Mouse (Mus musculus) embryonic facial prominence, embryonic 13.5 days (tissue): ENCODE measurements around the gene Sumf2. TPM values are rescaled to one million over a fixed set of nuclear protein-coding genes. Genes with fewer than 3 reads are reported as not detected.

Experiments used
- ATAC-seq: fragments of 200-750 bp; cut with Nextera tagmentation; 2 replicates; pipeline ENCODE4 v1.8.0; 2017; ENCODE audit warnings: low read depth; ENCODE audit not compliant: insufficient number of reproducible peaks, insufficient read depth, low FRiP score, low TSS enrichment
- H3K27ac ChIP-seq: fragments of 300-500 bp; sonication (generic); 2 replicates; pipeline ENCODE4 v1.5.1; 2015; ENCODE audit warnings: moderate library complexity, mild to moderate bottlenecking, inconsistent platforms
- H3K27me3 ChIP-seq: fragments of 300-500 bp; sonication (generic); 2 replicates; pipeline ENCODE4 v1.6.1; 2015; ENCODE audit warnings: mild to moderate bottlenecking, inconsistent platforms
- H3K36me3 ChIP-seq: fragments of 300-500 bp; sonication (generic); 2 replicates; pipeline ENCODE4 v1.6.1; 2015; ENCODE audit warnings: mild to moderate bottlenecking, inconsistent platforms
- H3K4me1 ChIP-seq: fragments of 300-500 bp; sonication (generic); 2 replicates; pipeline ENCODE4 v1.6.1; 2015; ENCODE audit warnings: inconsistent platforms
- H3K4me2 ChIP-seq: fragments of 300-500 bp; sonication (generic); 2 replicates; pipeline ENCODE4 v1.6.1; 2015; ENCODE audit warnings: moderate library complexity, mild to moderate bottlenecking, inconsistent platforms
- H3K4me3 ChIP-seq: fragments of 300-500 bp; sonication (generic); 2 replicates; pipeline ENCODE4 v1.5.1; 2015; ENCODE audit warnings: mild to moderate bottlenecking, inconsistent platforms
- H3K9ac ChIP-seq: fragments of 300-500 bp; sonication (generic); 2 replicates; pipeline ENCODE4 v1.6.1; 2015; ENCODE audit warnings: mild to moderate bottlenecking, inconsistent platforms
- H3K9me3 ChIP-seq: fragments of 300-500 bp; sonication (generic); 2 replicates; pipeline ENCODE4 v1.6.1; 2016; ENCODE audit warnings: inconsistent platforms
- WGBS: fragments of 180-500 bp; shearing (Covaris S2); methylation state at CpG from one replicate; pipeline ENCODE4 v1.1.7; 2015; ENCODE audit warnings: mixed read lengths; 5-methylcytosine and 5-hydroxymethylcytosine counted together
- polyA plus RNA-seq: library from polyadenylated mRNA; unstranded; fragments of >200 nt; fragmentation: Nextera tagmentation; extraction: Ambion mirVana; gene quantifications from 2 replicates; pipeline ENCODE4 v1.2.1, GENCODE M21; 2015

The Sumf2 gene
- polyA plus RNA-seq, 1 experiment from 2014 or later = 81.4 TPM

DNA sequence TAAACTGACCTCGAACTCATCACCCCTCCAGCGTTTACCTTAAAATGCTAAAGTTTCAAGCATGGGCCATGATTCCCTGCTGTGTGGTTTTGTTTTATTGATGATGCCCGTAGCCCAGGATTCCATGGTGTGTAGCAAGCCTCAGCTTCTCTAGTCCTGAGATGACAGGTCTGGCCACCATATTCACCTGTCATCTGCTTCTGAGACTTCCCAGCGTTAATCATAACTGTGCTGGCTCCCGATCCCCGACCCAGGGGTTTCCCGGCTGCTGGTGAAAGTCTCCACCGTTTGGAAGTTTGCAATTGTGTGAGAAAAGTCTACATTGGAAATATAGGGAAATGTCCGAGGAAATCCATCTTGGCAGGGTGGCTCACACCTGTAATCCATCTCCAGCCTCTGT is 62.4 kb downstream of the Sumf2 start:
- H3K9ac ChIP-seq = peak overlapping the region; percentile 89
- H3K36me3 ChIP-seq = 0 out of 2 replicates have a peak, but pooled peaks cover under 1% of the 10 kb centered on the region
- peak overlapping the region; percentile 82 for H3K4me2 ChIP-seq
- H3K4me3 ChIP-seq = peak overlapping the region; percentile 78
- 73% methylated on average over 9 of the region's 9 CpGs for WGBS
- H3K27ac ChIP-seq = no peak overlapping the region
- ATAC-seq = no peak
- no peaks in the 10 kb centered on the region for H3K9me3 ChIP-seq
- H3K4me1 ChIP-seq = peaks cover 5% of the 10 kb centered on the region; the same call in 1 of the 2 replicates
- H3K27me3 ChIP-seq = no peaks in the 10 kb centered on the region

DNA sequence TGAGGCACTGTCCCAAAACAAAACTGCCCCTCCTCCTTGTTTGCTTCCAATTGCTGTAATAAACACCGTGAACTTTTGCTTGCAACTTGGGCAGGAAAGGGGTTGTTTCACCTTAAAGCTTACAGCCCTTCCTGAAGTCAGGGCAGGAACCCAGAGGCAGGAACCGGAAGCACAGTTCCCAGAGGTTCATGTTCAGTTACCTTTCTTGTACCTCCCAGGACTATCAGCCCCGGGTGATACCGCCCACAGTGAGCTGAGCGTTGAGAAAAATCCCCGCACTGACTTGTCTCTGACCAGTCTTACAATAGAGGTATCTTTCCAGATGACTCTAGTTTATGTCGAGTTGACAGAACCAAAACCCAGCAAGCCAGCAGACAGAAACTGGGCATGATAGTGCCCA is 62.8 kb downstream of the Sumf2 start:
- peak overlapping the region; percentile 78; the same call in 1 of the 2 replicates for H3K4me3 ChIP-seq
- no peak for ATAC-seq
- H3K4me2 ChIP-seq = peak overlapping the region; percentile 82
- H3K4me1 ChIP-seq = peaks cover 5% of the 10 kb centered on the region; the same call in 1 of the 2 replicates
- H3K27me3 ChIP-seq = no peaks in the 10 kb centered on the region
- 79% methylated on average over 7 of the region's 7 CpGs for WGBS
- H3K9me3 ChIP-seq = no peaks in the 10 kb centered on the region
- H3K9ac ChIP-seq = peak overlapping the region; percentile 89; the same call in 1 of the 2 replicates
- no peaks in the 10 kb centered on the region for H3K36me3 ChIP-seq
- H3K27ac ChIP-seq = no peak overlapping the region

Other genes starting within 250 kb of the Sumf2 start
- 6.0 and 7.5 TPM in 2 replicates for gene Zfp11, start 176.9 kb upstream of the Sumf2 start, polyA plus RNA-seq
- not detected in 2 replicates for gene Sept14, start 138.5 kb upstream of the Sumf2 start, polyA plus RNA-seq
- gene Mrps17, start 131.5 kb upstream of the Sumf2 start, polyA plus RNA-seq = 205 and 223 TPM in 2 replicates
- gene Nipsnap2, start 121.9 kb upstream of the Sumf2 start, polyA plus RNA-seq = 112 and 113 TPM in 2 replicates
- gene Psph, start 59.5 kb upstream of the Sumf2 start, polyA plus RNA-seq = 30.3 and 33.7 TPM in 2 replicates
- gene Chchd2, start 40.5 kb downstream of the Sumf2 start, polyA plus RNA-seq = 929 and 951 TPM in 2 replicates
- 8.7 and 9.0 TPM in 2 replicates for gene Zbed5, start 48.7 kb downstream of the Sumf2 start, polyA plus RNA-seq
- gene Phkg1, start 51.6 kb downstream of the Sumf2 start, polyA plus RNA-seq = 0.24 and 0.39 TPM in 2 replicates
- gene Nupr1l, start 61.6 kb downstream of the Sumf2 start, polyA plus RNA-seq = 5.6 and 8.1 TPM in 2 replicates
- gene Vkorc1l1, start 95.0 kb downstream of the Sumf2 start, polyA plus RNA-seq = 27.6 and 27.7 TPM in 2 replicates
- gene Gusb, start 156.1 kb downstream of the Sumf2 start, polyA plus RNA-seq = 38.2 and 43.4 TPM in 2 replicates
- gene Asl, start 182.3 kb downstream of the Sumf2 start, polyA plus RNA-seq = 21.8 and 24.8 TPM in 2 replicates
- gene Crcp, start 182.3 kb downstream of the Sumf2 start, polyA plus RNA-seq = 44.8 and 47.1 TPM in 2 replicates
- 87.3 and 98.5 TPM in 2 replicates for gene Tpst1, start 226.3 kb downstream of the Sumf2 start, polyA plus RNA-seq